Mouse (Mus musculus) ES-Bruce4 (cell line): ENCODE results near the gene Fitm2. TPM values are rescaled to one million over a fixed set of nuclear protein-coding genes. Genes with fewer than 3 reads are reported as not detected.

Experiments used
- H3K27ac ChIP-seq: 2 replicates; pipeline ENCODE4 v1.5.1; 2012; ENCODE audit warnings: low read length, inconsistent platforms; ENCODE audit not compliant: insufficient read depth
- H3K27me3 ChIP-seq: 2 replicates; pipeline ENCODE4 v1.6.1; 2012; ENCODE audit warnings: mild to moderate bottlenecking, low read length, inconsistent platforms; ENCODE audit not compliant: control insufficient read depth, poor library complexity, insufficient read depth, severe bottlenecking
- H3K36me3 ChIP-seq: 2 replicates; pipeline ENCODE4 v1.6.1; 2012; ENCODE audit warnings: inconsistent platforms, mild to moderate bottlenecking, low read length, moderate library complexity; ENCODE audit not compliant: control insufficient read depth, poor library complexity, insufficient read depth, severe bottlenecking
- H3K4me1 ChIP-seq: one replicate; pipeline ENCODE4 v1.8.1; 2011; ENCODE audit warnings: low read length; ENCODE audit not compliant: control insufficient read depth, insufficient read depth
- H3K4me3 ChIP-seq: 2 replicates; pipeline ENCODE4 v1.5.1; 2011; ENCODE audit warnings: low read depth, mild to moderate bottlenecking, low read length
- H3K9ac ChIP-seq: 2 replicates; pipeline ENCODE4 v1.6.1; 2012; ENCODE audit warnings: low read depth, mild to moderate bottlenecking, inconsistent platforms; ENCODE audit not compliant: poor library complexity, severe bottlenecking
- H3K9me3 ChIP-seq: replicated peaks from 2 replicates; pipeline ENCODE4 v1.6.1; 2012; ENCODE audit warnings: mild to moderate bottlenecking, low read length, inconsistent platforms; ENCODE audit not compliant: control insufficient read depth, poor library complexity, insufficient read depth, severe bottlenecking
- CTCF ChIP-seq: IDR thresholded peaks from one replicate; pipeline ENCODE4 v1.8.1; 2011; ENCODE audit warnings: low read depth, low read length
- EP300 ChIP-seq: IDR thresholded peaks from 2 replicates; pipeline ENCODE4 v1.6.1; 2011; ENCODE audit warnings: low read depth, low read length; ENCODE audit not compliant: insufficient read depth
- POLR2A ChIP-seq: IDR thresholded peaks from one replicate; pipeline ENCODE4 v1.8.1; 2011; ENCODE audit warnings: low read length; ENCODE audit not compliant: insufficient read depth
- polyA plus RNA-seq: library from polyadenylated mRNA; stranded (reverse); fragments of >200 nt; gene quantifications from 2 replicates; pipeline ENCODE4 v1.2.4, GENCODE M21; 2011; ENCODE audit warnings: low read depth; ENCODE audit not compliant: missing spikeins, insufficient read depth, insufficient read length

Gene Fitm2
- polyA plus RNA-seq, 1 experiment, result 4.9 TPM

DNA sequence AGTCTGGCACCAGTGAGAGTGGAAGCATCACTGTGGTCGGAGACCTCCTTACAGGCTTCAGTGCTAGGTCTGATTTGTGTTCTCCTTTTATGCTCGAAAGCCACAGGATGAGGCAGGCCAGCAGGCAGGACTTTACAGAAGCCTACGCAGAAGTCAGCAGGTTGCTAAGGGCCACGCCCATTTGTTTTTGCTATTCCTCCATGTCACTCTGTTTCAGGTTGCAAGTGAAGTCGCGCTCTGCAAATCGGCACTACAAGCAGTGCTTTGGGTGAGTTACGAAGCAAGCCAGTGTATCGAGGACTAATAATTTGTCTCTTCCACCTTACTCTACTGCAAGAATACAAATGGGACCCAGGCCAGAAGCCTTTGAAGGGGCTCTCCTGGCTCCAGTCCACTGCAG is 41.1 kb downstream of the Fitm2 start:
- TF ChIP-seq POLR2A, result no peak
- TF ChIP-seq EP300, result no peak
- TF ChIP-seq CTCF, result no peak
- H3K4me3 ChIP-seq, result no peak overlapping the region
- no peaks in the 10 kb centered on the region for H3K9me3 ChIP-seq
- H3K27me3 ChIP-seq, result no peaks in the 10 kb centered on the region
- H3K27ac ChIP-seq, result no peak overlapping the region
- no peaks in the 10 kb centered on the region for H3K36me3 ChIP-seq
- no peak overlapping the region for H3K9ac ChIP-seq
- peaks cover 7% of the 10 kb centered on the region for H3K4me1 ChIP-seq

DNA sequence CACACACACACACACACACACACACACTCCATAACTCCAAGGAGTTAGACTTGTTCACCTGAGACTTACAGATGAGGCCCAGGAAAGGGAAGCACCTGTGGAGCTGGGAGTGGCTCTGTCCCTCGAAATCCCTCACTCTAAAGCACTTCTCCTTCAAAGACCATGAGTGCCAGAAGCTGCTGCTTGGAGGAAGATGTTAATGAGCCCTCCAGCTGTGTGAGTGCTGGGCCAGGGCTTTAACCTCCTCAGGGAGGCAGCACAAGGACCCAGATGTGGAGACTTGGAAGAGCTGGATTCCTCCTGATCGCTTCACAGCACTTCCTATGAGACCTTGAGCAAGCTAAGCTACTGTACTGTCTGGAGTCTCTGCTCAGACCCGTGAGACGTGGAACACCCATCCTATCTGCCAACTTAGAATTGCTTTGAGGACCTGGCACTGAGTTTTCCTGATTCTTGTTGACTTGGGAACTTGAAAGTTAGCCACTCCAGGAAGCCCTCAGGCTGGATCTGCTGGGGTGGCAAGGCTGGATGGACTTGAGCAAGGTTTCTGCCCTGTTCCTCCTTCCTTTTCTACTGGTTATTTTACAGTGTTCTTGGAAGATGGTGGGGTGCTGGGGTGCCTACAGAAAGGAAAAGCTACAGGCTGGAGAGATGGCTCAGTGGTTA is 44.0 kb downstream of the Fitm2 start:
- no peaks in the 10 kb centered on the region for H3K36me3 ChIP-seq
- H3K9ac ChIP-seq, result no peak overlapping the region
- no peak overlapping the region for H3K27ac ChIP-seq
- TF ChIP-seq POLR2A (no peak), CTCF (no peak)
- no peaks in the 10 kb centered on the region for H3K27me3 ChIP-seq
- H3K9me3 ChIP-seq, result no peaks in the 10 kb centered on the region
- no peak overlapping the region for H3K4me3 ChIP-seq
- peaks cover 6% of the 10 kb centered on the region for H3K4me1 ChIP-seq

DNA sequence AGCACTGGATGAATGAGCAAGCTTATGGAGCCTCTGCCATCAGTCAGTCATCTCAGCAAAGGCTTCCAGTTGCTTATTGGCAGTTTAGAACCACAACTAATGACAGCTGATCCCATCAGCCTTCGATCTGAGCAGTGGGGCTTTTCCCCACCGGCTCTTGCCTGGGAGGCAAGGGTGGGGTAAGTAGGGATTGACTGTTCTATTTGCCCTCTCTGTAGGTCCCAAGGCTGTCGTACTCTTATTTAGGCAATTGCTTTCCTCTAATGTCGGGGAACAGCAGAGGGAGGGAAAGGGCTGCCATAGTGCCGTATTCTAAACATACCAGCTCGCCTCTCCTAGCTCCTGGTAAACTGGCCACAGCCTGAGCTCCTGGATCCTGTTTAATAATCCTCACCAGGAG is 47.8 kb downstream of the Fitm2 start, which contains the start of gene Oser1:
Oser1 (minus strand) TSS at position 101 of the 400 bp plus-strand sequence.
- H3K4me3 ChIP-seq, result no peak within 1 kb of the TSS
- H3K9me3 ChIP-seq, result no peaks in the 10 kb centered on the region
- TF ChIP-seq POLR2A (no peak), CTCF (no peak), EP300 (no peak)
- no peak within 1 kb of the TSS for H3K27ac ChIP-seq
- peaks cover 2% of the 10 kb centered on the region for H3K4me1 ChIP-seq
- H3K9ac ChIP-seq, result no peak within 1 kb of the TSS
- H3K27me3 ChIP-seq, result no peaks in the 10 kb centered on the region
- no peaks in the 10 kb centered on the region for H3K36me3 ChIP-seq

DNA sequence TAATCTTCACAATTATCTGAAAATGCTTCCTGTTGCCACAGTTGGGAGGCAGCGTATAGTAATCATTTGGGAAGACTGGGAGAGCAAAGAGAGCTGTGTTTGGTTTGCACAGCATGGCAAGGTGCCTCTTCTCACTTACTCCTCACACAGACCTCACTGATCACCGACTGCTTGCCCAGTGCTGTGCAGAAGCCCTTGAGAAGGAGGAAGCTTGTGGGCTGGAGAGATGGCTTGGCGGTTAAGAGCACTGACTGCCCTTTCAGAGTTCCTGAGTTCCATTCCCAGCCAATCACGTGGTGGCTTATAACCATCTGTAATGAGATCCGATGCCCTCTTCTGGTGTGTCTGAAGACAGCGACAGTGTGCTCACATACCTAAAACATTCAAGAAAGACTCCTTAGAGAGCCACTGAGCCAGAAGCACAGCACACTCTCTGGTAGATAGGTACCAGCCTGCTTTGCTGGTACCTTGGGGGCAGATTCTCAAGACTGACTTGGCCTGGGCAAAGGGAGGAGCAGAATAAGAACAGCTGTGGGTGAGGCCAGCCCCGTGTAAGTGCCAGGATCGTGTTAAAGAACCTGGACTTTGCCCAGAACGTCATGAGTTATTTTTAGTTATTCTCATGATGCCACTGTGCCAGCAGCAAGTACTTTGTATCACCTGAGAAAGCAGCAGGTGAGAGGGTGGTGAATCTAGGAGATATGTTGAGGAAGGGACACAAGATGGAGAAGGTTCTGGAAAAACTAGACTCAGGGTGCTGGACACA is 49.4 kb downstream of the Fitm2 start:
- Histone ChIP-seq H3K9me3 (no peaks in the 10 kb centered on the region), H3K9ac (no peak overlapping the region), H3K4me3 (no peak overlapping the region), H3K36me3 (no peaks in the 10 kb centered on the region), H3K4me1 (no peaks in the 10 kb centered on the region), H3K27me3 (no peaks in the 10 kb centered on the region), H3K27ac (no peak overlapping the region)
- TF ChIP-seq EP300, result no peak
- TF ChIP-seq POLR2A, result no peak
- TF ChIP-seq CTCF, result no peak

DNA sequence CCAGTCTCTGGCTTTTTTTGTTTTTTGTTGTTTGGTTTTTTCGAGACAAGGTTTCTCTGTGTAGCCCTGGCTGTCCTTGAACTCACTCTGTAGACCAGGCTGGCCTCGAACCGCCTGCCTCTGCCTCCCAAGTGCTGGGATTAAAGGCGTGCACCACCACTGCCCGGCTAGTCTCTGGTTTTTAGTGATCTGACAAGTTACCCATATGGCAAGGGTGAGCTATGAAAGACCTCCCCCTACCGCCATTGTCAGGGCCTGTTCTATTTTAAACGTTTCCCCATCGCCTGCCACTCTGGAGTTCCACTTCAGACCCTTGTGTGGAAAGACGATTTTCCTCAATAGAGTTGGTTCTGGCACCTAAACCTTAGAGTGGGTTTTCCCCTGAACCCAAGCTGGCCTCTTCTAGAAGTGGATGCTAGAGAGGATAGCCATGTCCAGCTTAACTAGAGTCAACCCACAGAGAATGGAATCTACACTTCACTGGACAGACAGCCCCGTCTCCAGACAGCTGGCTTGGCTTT is 52.0 kb downstream of the Fitm2 start:
- no peak for TF ChIP-seq POLR2A
- no peak for TF ChIP-seq CTCF
- no peak for TF ChIP-seq EP300
- H3K9ac ChIP-seq, result peak overlapping the region; percentile 71

More for the DNA sequence above, 52.0 kb downstream of the Fitm2 start:
- Histone ChIP-seq H3K4me1 (no peaks in the 10 kb centered on the region), H3K9me3 (no peaks in the 10 kb centered on the region), H3K4me3 (peak overlapping the region; percentile 89), H3K36me3 (no peaks in the 10 kb centered on the region; the same call in 1 of the 2 replicates), H3K27ac (no peak overlapping the region), H3K27me3 (no peaks in the 10 kb centered on the region)
